Mouse (Mus musculus): ENCODE results near the gene Gm45233.

The Gm45233 gene

GRCm38 (mm10) chr7:43511707-43512478 lies 68.0 kb downstream of the Gm45233 start:
- no peak for DNase-seq

GRCm38 (mm10) chr7:43512519-43512918 lies 68.6 kb downstream of the Gm45233 start:
- DNase-seq = no peak
